Mouse (Mus musculus) megakaryocyte progenitor cell, adult 5-6 weeks (primary cell): ENCODE data around the gene Dnaja3. TPM values are rescaled to one million over a fixed set of nuclear protein-coding genes. Genes with fewer than 3 reads are reported as not detected.
"Not testable (repeated sequence)": the region's sequence is repeated elsewhere in the genome, so short reads cannot be mapped to it uniquely, and the experiment has no call there.

Source experiments
- ATAC-seq: replicated peaks from 2 replicates; pipeline ENCODE4 v1.8.0; 2016; ENCODE audit warnings: mild to moderate bottlenecking, moderate TSS enrichment, inconsistent platforms; ENCODE audit not compliant: poor library complexity
- total RNA-seq, 2 experiments: library from RNA; stranded (forward) in 1 of 2; stranded (reverse) in 1 of 2; fragments of 157-497, 149-512 nt in 1 of 2; fragments of 200-1000 nt in 1 of 2; gene quantifications; 2 replicates each; pipeline versions ENCODE4 v1.2.3 to v1.2.4; 2015 to 2017

The Dnaja3 gene
- total RNA-seq, 2 experiments from 2014 or later, result 24.6 to 59.5 TPM

GRCm38 (mm10) chr16:4661605-4662004 is 21.8 kb downstream of the Dnaja3 start:
- no peak for ATAC-seq

- ATAC-seq, result no peak
Observed at GRCm38 (mm10) chr16:4663806-4664205, 24.0 kb downstream of the Dnaja3 start.

GRCm38 (mm10) chr16:4665726-4666125 is 25.9 kb downstream of the Dnaja3 start:
- ATAC-seq, result no peak

- ATAC-seq, result peak; percentile 98
Observed at GRCm38 (mm10) chr16:4667190-4667808, 27.5 kb downstream of the Dnaja3 start.

- no peak for ATAC-seq
Observed at GRCm38 (mm10) chr16:4670317-4670716, 30.5 kb downstream of the Dnaja3 start.

- peak; percentile 83 for ATAC-seq
Observed at GRCm38 (mm10) chr16:4674091-4674490, 34.3 kb downstream of the Dnaja3 start.

GRCm38 (mm10) chr16:4676836-4677235 is 37.0 kb downstream of the Dnaja3 start:
- ATAC-seq, result no peak

GRCm38 (mm10) chr16:4678080-4678479 is 38.3 kb downstream of the Dnaja3 start:
- ATAC-seq, result no peak

GRCm38 (mm10) chr16:4679121-4680018 is 39.6 kb downstream of the Dnaja3 start, which contains the start of gene Coro7:
TSS of gene Coro7 (minus strand) at chr16:4679777.
- peak; percentile 79 for ATAC-seq

GRCm38 (mm10) chr16:4680922-4681455 is 41.2 kb downstream of the Dnaja3 start:
- not testable (repeated sequence) for ATAC-seq

GRCm38 (mm10) chr16:4682628-4683179 is 42.9 kb downstream of the Dnaja3 start:
- no peak for ATAC-seq

GRCm38 (mm10) chr16:4683193-4683580 is 43.4 kb downstream of the Dnaja3 start:
- peak; percentile 26 for ATAC-seq

- peak; percentile 67 for ATAC-seq
Observed at GRCm38 (mm10) chr16:4683581-4684456, 44.0 kb downstream of the Dnaja3 start.

GRCm38 (mm10) chr16:4684457-4684791 is 44.6 kb downstream of the Dnaja3 start:
- ATAC-seq, result no peak

GRCm38 (mm10) chr16:4689371-4689770 is 49.6 kb downstream of the Dnaja3 start:
- not testable (repeated sequence) for ATAC-seq

- ATAC-seq, result no peak
Observed at GRCm38 (mm10) chr16:4701211-4701610, 61.4 kb downstream of the Dnaja3 start.

- ATAC-seq, result no peak
Observed at GRCm38 (mm10) chr16:4702646-4703045, 62.9 kb downstream of the Dnaja3 start.

- ATAC-seq, result no peak
Observed at GRCm38 (mm10) chr16:4705541-4705940, 65.8 kb downstream of the Dnaja3 start.

- no peak for ATAC-seq
Observed at GRCm38 (mm10) chr16:4711173-4711572, 71.4 kb downstream of the Dnaja3 start.

GRCm38 (mm10) chr16:4713861-4714710 is 74.3 kb downstream of the Dnaja3 start:
- ATAC-seq, result no peak
